Mouse (Mus musculus) liver, postnatal 0 days (tissue): ENCODE results near the gene Sidt1.

ENCODE experiments used
- CTCF ChIP-seq: sonication (generic); IDR thresholded peaks from 2 replicates; pipeline ENCODE4 v1.5.1; 2016; ENCODE audit warnings: antibody characterized with exemption, low read depth
- EP300 ChIP-seq: IDR thresholded peaks from 2 replicates; pipeline ENCODE4 v1.6.1; 2016; ENCODE audit warnings: antibody characterized with exemption, low read depth, mild to moderate bottlenecking

- TF ChIP-seq CTCF (no peak), EP300 (no peak)
Observed at GRCm38 (mm10) chr16:44313422-44313821, 19.6 kb downstream of the Sidt1 start.
